Mouse (Mus musculus): ENCODE measurements around the gene Nek11. TPM values are rescaled to one million over a fixed set of nuclear protein-coding genes. Genes with fewer than 3 reads are reported as not detected.

The Nek11 gene
- polyA plus RNA-seq, 1 experiment from 2014 or later = 0.15 TPM

- Histone ChIP-seq H3K4me2 (ENCODE audit: low read depth, low read length) (no peak overlapping the region), H3K36me3 (ENCODE audit: control insufficient read depth, insufficient read depth, low read length) (no peaks in the 10 kb centered on the region), H3K27me3 (replicated peaks; ENCODE audit: control insufficient read depth, insufficient read depth, low read length) (no peaks in the 10 kb centered on the region), H3K4me3 (ENCODE audit: low read length) (no peak overlapping the region), H3K9me3 (ENCODE audit: control insufficient read depth, low read length) (no peaks in the 10 kb centered on the region), H3K9ac (ENCODE audit: low read depth, low read length) (no peak overlapping the region), H3K4me1 (ENCODE audit: control insufficient read depth, insufficient read depth, low read length) (no peaks in the 10 kb centered on the region), H3K27ac (ENCODE audit: low read length) (no peak overlapping the region)
- ATAC-seq = no peak
- WGBS = 71% methylated on average over 2 of the region's 2 CpGs
Observed at GRCm38 (mm10) chr9:105300738-105301325, 94.5 kb downstream of the Nek11 start.

GRCm38 (mm10) chr9:105284670-105285069 lies 110.7 kb downstream of the Nek11 start:
- H3K4me2 ChIP-seq (ENCODE audit: low read depth, low read length) = no peak overlapping the region
- no peak for ATAC-seq
- 29% methylated on average over 7 of the region's 7 CpGs for WGBS
- H3K9ac ChIP-seq (ENCODE audit: low read depth, low read length) = no peak overlapping the region
- no peak overlapping the region for H3K4me3 ChIP-seq (ENCODE audit: low read length)
- no peaks in the 10 kb centered on the region for H3K27me3 ChIP-seq (replicated peaks; ENCODE audit: control insufficient read depth, insufficient read depth, low read length)
- H3K27ac ChIP-seq (ENCODE audit: low read length) = no peak overlapping the region
- no peaks in the 10 kb centered on the region for H3K9me3 ChIP-seq (ENCODE audit: control insufficient read depth, low read length)
- H3K36me3 ChIP-seq (ENCODE audit: control insufficient read depth, insufficient read depth, low read length) = no peaks in the 10 kb centered on the region
- no peaks in the 10 kb centered on the region for H3K4me1 ChIP-seq (ENCODE audit: control insufficient read depth, insufficient read depth, low read length)

- Histone ChIP-seq H3K9me3 (ENCODE audit: control insufficient read depth, low read length) (no peaks in the 10 kb centered on the region), H3K4me1 (ENCODE audit: control insufficient read depth, insufficient read depth, low read length) (no peaks in the 10 kb centered on the region), H3K36me3 (ENCODE audit: control insufficient read depth, insufficient read depth, low read length) (no peaks in the 10 kb centered on the region), H3K27ac (ENCODE audit: low read length) (no peak overlapping the region), H3K27me3 (replicated peaks; ENCODE audit: control insufficient read depth, insufficient read depth, low read length) (no peaks in the 10 kb centered on the region), H3K4me3 (ENCODE audit: low read length) (no peak overlapping the region), H3K9ac (ENCODE audit: low read depth, low read length) (no peak overlapping the region), H3K4me2 (ENCODE audit: low read depth, low read length) (no peak overlapping the region)
- ATAC-seq = no peak
- WGBS = 34% methylated on average over 4 of the region's 4 CpGs
Observed at GRCm38 (mm10) chr9:105282725-105283124, 112.6 kb downstream of the Nek11 start.

- Histone ChIP-seq H3K4me2 (ENCODE audit: low read depth, low read length) (no peak overlapping the region), H3K27ac (ENCODE audit: low read length) (no peak overlapping the region), H3K27me3 (replicated peaks; ENCODE audit: control insufficient read depth, insufficient read depth, low read length) (no peaks in the 10 kb centered on the region), H3K4me1 (ENCODE audit: control insufficient read depth, insufficient read depth, low read length) (no peaks in the 10 kb centered on the region), H3K9me3 (ENCODE audit: control insufficient read depth, low read length) (no peaks in the 10 kb centered on the region), H3K36me3 (ENCODE audit: control insufficient read depth, insufficient read depth, low read length) (no peaks in the 10 kb centered on the region), H3K9ac (ENCODE audit: low read depth, low read length) (no peak overlapping the region), H3K4me3 (ENCODE audit: low read length) (no peak overlapping the region)
- 81% methylated on average over 3 of the region's 3 CpGs for WGBS
- ATAC-seq = no peak
Observed at GRCm38 (mm10) chr9:105274925-105275324, 120.4 kb downstream of the Nek11 start.

- Histone ChIP-seq H3K4me2 (ENCODE audit: low read depth, low read length) (no peak overlapping the region), H3K4me3 (ENCODE audit: low read length) (no peak overlapping the region), H3K27ac (ENCODE audit: low read length) (no peak overlapping the region), H3K36me3 (ENCODE audit: control insufficient read depth, insufficient read depth, low read length) (no peaks in the 10 kb centered on the region), H3K9ac (ENCODE audit: low read depth, low read length) (no peak overlapping the region), H3K27me3 (replicated peaks; ENCODE audit: control insufficient read depth, insufficient read depth, low read length) (no peaks in the 10 kb centered on the region), H3K9me3 (ENCODE audit: control insufficient read depth, low read length) (no peaks in the 10 kb centered on the region), H3K4me1 (ENCODE audit: control insufficient read depth, insufficient read depth, low read length) (no peaks in the 10 kb centered on the region)
- no peak for ATAC-seq
- WGBS = 64% methylated on average over 6 of the region's 6 CpGs
Observed at GRCm38 (mm10) chr9:105274286-105274685, 121.0 kb downstream of the Nek11 start.

- Histone ChIP-seq H3K36me3 (ENCODE audit: control insufficient read depth, insufficient read depth, low read length) (no peaks in the 10 kb centered on the region), H3K4me1 (ENCODE audit: control insufficient read depth, insufficient read depth, low read length) (no peaks in the 10 kb centered on the region), H3K27ac (ENCODE audit: low read length) (no peak overlapping the region), H3K9me3 (ENCODE audit: control insufficient read depth, low read length) (no peaks in the 10 kb centered on the region), H3K27me3 (replicated peaks; ENCODE audit: control insufficient read depth, insufficient read depth, low read length) (no peaks in the 10 kb centered on the region), H3K4me3 (ENCODE audit: low read length) (no peak overlapping the region), H3K4me2 (ENCODE audit: low read depth, low read length) (no peak overlapping the region), H3K9ac (ENCODE audit: low read depth, low read length) (no peak overlapping the region)
- 9% methylated on average over 7 of the region's 7 CpGs for WGBS
- ATAC-seq = no peak
Observed at GRCm38 (mm10) chr9:105272241-105272640, 123.1 kb downstream of the Nek11 start.

GRCm38 (mm10) chr9:105263140-105263539 lies 132.2 kb downstream of the Nek11 start:
- no peak overlapping the region for H3K4me3 ChIP-seq (ENCODE audit: low read length)
- no peaks in the 10 kb centered on the region for H3K4me1 ChIP-seq (ENCODE audit: control insufficient read depth, insufficient read depth, low read length)
- H3K27ac ChIP-seq (ENCODE audit: low read length) = no peak overlapping the region
- H3K36me3 ChIP-seq (ENCODE audit: control insufficient read depth, insufficient read depth, low read length) = no peaks in the 10 kb centered on the region
- 69% methylated on average over 2 of the region's 2 CpGs for WGBS
- no peak overlapping the region for H3K4me2 ChIP-seq (ENCODE audit: low read depth, low read length)
- no peaks in the 10 kb centered on the region for H3K27me3 ChIP-seq (replicated peaks; ENCODE audit: control insufficient read depth, insufficient read depth, low read length)
- ATAC-seq = no peak
- H3K9me3 ChIP-seq (ENCODE audit: control insufficient read depth, low read length) = no peaks in the 10 kb centered on the region
- H3K9ac ChIP-seq (ENCODE audit: low read depth, low read length) = no peak overlapping the region

GRCm38 (mm10) chr9:105257668-105258067 lies 137.7 kb downstream of the Nek11 start:
- no peaks in the 10 kb centered on the region for H3K36me3 ChIP-seq (ENCODE audit: control insufficient read depth, insufficient read depth, low read length)
- no peak overlapping the region for H3K9ac ChIP-seq (ENCODE audit: low read depth, low read length)
- H3K4me2 ChIP-seq (ENCODE audit: low read depth, low read length) = no peak overlapping the region
- 75% methylated on average over 10 of the region's 10 CpGs for WGBS
- H3K9me3 ChIP-seq (ENCODE audit: control insufficient read depth, low read length) = no peaks in the 10 kb centered on the region
- no peak for ATAC-seq
- no peak overlapping the region for H3K4me3 ChIP-seq (ENCODE audit: low read length)
- no peaks in the 10 kb centered on the region for H3K27me3 ChIP-seq (replicated peaks; ENCODE audit: control insufficient read depth, insufficient read depth, low read length)
- no peaks in the 10 kb centered on the region for H3K4me1 ChIP-seq (ENCODE audit: control insufficient read depth, insufficient read depth, low read length)
- no peak overlapping the region for H3K27ac ChIP-seq (ENCODE audit: low read length)

GRCm38 (mm10) chr9:105254076-105254475 lies 141.2 kb downstream of the Nek11 start:
- H3K9ac ChIP-seq (ENCODE audit: low read depth, low read length) = no peak overlapping the region
- no peaks in the 10 kb centered on the region for H3K4me1 ChIP-seq (ENCODE audit: control insufficient read depth, insufficient read depth, low read length)
- ATAC-seq = no peak
- H3K9me3 ChIP-seq (ENCODE audit: control insufficient read depth, low read length) = no peaks in the 10 kb centered on the region
- H3K27me3 ChIP-seq (replicated peaks; ENCODE audit: control insufficient read depth, insufficient read depth, low read length) = no peaks in the 10 kb centered on the region
- H3K36me3 ChIP-seq (ENCODE audit: control insufficient read depth, insufficient read depth, low read length) = no peaks in the 10 kb centered on the region
- H3K27ac ChIP-seq (ENCODE audit: low read length) = no peak overlapping the region
- H3K4me3 ChIP-seq (ENCODE audit: low read length) = no peak overlapping the region
- no peak overlapping the region for H3K4me2 ChIP-seq (ENCODE audit: low read depth, low read length)
- 98% methylated on average over 1 of the region's 1 CpGs for WGBS

GRCm38 (mm10) chr9:105252349-105253041 lies 142.8 kb downstream of the Nek11 start:
- Histone ChIP-seq H3K36me3 (ENCODE audit: control insufficient read depth, insufficient read depth, low read length) (no peaks in the 10 kb centered on the region), H3K9me3 (ENCODE audit: control insufficient read depth, low read length) (no peaks in the 10 kb centered on the region), H3K9ac (ENCODE audit: low read depth, low read length) (no peak overlapping the region), H3K27ac (ENCODE audit: low read length) (no peak overlapping the region), H3K27me3 (replicated peaks; ENCODE audit: control insufficient read depth, insufficient read depth, low read length) (no peaks in the 10 kb centered on the region), H3K4me1 (ENCODE audit: control insufficient read depth, insufficient read depth, low read length) (no peaks in the 10 kb centered on the region), H3K4me3 (ENCODE audit: low read length) (no peak overlapping the region), H3K4me2 (ENCODE audit: low read depth, low read length) (no peak overlapping the region)
- WGBS = 67% methylated on average over 4 of the region's 4 CpGs
- ATAC-seq = no peak

Measured in intestine, embryonic 16.5 days (tissue).